Mouse (Mus musculus) spleen, postnatal 10 days (tissue): ENCODE data around the gene Padi4.

ENCODE experiments used
- DNase-seq, 2 experiments: peaks; one replicate each; pipeline ENCODE4 v3.0.0; 2021 to 2022; ENCODE audit warnings: low spot score in 2 of 2

Gene Padi4

DNA sequence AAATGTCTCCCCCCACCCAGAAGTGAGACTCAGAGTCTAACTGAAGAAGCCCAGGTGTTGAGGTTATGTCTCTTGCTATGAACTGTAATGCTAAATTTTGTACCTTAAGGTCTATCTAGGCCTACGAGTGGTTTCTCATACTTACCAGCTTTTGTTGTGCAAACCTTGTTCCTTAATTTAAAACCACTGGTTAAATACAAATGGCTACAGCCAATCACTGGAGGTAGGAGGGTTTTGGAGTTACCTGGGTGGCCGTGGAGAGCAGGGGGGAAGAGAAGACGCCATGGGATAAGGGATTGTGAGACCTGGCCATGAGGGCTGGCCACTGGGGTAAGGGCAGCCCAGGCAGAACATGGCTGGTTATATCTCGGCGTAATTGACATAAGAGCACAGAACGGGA is 14.2 kb upstream of the Padi4 start:
- no peak for DNase-seq

DNA sequence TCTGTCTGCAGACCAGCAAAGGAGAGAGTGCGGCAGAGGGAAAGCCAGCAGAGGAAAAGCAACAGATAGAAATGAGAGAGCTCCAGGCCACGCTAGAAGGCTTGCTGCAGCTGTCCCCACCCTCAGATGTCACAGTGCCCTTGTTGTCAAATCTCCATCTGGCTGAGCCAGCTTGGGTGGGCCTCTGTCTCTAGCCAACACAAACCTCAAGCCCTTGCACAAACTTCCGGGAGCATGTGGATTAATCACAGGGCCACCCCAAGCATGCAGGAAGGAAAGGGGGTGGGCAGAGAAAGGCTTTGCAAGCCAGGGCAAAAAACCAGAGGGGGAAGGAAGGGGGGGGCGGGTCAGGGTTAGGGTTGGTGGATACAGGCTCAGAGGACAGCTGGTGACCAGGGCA is 13.4 kb upstream of the Padi4 start:
- DNase-seq, result no peak

DNA sequence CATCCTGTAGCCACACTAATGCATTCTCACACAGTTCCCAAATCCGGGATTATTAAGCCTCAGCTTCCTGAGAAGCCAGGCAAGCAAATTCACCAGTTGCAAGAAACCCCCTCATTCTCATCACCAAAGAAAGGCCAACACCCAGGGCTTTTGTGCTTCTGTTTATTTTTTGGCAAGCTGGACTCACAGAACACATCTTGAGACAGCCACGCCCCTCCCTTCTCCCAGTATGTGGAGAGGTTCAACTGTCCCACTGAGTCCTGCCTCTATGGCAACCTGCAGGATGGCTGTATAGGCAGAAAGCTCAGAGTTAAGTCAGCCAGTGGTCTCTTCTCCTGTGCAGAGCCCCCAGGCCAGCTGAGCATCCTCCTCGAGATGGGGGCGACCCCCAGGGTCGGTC is 11.2 kb upstream of the Padi4 start:
- no peak for DNase-seq

DNA sequence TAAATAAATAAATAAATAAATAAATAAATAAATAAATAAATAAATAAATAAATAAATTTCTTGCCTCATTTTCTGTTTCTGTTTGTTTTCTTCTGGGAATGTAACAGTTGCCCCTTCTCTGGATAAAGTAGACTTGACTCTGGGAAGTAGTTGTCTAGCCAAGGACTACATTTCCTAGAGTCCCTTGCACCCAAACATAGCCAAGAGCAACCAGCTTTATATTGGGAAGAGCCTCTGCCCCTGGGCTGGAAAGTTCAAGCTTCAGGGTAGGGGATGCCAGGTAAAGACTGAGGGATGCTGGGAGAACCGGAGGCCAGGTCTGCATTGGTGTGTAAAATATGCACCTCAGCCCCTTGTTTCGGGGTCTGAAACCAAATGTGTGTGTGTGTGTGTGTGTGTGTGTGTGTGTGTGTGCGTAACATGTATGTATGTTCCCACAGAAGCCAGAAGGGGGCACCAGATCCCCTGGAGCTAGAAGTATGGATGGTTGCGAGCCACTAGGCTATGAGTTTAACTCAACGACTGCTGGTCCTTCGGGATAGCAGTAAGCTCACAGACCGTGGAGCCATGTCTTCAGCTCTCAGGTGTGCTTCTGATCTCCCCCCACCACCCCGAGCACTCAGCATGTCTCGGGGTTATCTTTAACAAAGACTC is 10.4 kb upstream of the Padi4 start:
- DNase-seq, result no peak

DNA sequence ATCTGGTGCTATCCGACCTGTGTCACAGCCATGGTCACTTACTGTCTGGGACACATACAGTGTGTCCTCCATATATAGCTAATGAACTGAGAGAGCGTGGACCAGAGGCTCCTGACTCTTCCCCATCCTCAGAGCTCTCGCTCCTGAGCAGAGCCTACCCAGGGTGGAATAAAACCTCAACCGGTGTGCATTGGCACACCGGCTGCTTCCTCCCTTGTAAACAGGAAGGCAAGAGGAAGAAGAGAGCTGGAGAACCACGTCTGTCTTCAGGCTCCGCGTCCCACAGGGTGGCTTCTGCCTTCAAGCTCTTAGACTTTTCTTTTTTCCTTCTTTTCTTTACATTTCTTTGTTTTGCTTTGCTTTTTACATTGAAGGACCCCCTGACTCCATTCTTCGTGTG is 8.8 kb upstream of the Padi4 start:
- no peak for DNase-seq

DNA sequence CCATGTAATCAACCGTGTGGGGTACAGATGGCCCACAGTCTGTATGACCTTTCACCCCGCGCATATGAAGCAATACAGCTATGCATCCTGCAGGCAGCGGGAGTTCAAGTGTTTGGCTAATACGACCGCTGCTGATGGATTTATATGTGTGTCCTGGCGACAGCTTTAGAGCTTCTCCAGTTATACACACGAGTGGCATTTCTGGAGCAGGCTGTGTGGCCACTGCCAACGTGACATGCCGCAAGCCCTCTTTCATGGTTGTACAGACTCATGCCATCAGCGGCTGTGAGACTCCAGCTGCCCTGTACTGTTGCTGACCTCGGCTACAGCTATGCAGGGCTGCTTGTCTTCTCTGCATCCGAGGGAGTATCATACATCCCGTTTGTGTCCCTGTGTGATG is 6.5 kb upstream of the Padi4 start:
- no peak for DNase-seq

DNA sequence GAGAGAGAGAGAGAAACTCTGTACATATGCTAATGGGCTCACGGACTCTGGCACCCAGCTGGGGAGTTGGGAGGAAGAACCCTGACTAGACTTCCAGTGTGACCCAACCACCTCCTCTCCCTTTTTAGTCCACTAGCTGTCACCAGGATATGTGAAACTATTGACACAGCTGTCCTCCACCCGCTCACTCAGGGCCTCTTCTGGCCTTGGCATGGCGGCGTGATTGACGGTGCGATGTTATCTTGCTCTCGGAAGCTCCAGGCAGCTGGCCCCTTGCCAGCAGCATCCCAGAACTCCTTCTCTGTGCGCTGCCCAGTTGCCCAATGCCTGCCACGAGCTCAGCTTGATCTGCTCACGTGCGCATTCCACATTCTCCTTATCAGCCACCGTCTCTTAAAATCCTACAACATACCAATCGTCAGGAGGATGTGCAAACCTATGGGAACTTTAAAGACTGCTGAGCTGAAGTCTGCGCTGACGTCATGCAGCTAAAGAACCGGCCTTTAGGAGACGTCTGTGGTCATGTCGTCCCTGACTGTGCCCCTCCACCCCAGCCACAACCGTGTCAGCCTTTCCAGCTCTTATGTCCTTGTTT is 5.9 kb upstream of the Padi4 start:
- no peak for DNase-seq

DNA sequence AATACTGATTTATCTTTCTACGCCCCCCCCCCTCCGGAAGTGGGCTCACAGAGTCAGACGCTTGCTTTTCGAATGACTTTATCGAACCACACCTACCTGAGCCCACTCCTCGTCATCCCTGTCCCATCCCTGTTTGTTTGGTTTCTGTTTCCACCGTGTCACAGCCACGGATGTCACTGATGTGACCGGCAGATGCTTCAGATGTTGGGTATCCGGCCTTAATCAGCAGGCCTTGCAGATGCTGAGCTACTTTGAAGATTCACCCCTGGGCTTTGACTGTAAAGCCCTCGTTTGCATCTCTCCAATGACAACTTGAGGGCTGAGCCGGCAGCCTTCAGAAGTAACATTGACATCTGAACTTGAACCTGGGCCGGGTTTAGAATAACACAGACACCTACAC is 2.6 kb upstream of the Padi4 start:
- DNase-seq, result no peak

DNA sequence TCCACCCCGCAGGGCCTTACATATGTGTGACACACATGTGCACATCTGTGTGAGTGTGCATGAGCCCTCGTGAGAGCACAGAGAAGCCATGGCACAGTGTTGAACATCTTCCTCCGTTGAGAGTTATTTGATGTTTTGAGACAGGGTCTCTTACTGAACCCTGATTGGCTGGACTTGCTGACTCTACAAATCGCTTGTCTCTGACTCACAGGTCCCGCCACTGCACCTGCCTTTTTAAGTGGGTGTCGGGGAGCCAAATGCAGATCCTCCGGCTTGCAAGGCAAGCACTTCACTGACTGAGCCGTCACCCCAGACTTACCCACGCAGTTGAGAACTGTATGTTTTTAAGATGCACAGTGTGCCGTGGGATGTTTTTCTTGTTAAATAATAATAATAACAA is 1.8 kb upstream of the Padi4 start:
- no peak for DNase-seq

DNA sequence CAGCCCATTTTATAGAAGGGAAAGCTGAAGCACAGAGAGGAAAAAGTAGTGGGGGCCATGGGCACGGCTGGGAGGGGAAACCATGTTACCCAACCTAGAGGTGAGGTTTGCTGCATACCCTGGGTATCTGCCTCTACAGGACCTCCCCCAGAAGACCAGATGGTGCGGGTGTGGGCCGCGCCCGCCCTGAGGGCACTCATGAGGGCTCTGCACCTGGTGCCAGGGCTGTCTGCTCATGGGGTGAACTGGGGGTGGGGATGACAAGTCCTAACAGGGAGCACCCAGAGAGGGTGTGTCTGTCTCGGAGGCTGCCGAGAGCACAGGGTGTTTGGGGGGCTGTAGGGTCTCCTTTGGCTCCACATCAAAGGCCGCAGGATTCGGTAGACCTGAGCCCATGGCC is 857 bp upstream of the Padi4 start:
- DNase-seq, result no peak

DNA sequence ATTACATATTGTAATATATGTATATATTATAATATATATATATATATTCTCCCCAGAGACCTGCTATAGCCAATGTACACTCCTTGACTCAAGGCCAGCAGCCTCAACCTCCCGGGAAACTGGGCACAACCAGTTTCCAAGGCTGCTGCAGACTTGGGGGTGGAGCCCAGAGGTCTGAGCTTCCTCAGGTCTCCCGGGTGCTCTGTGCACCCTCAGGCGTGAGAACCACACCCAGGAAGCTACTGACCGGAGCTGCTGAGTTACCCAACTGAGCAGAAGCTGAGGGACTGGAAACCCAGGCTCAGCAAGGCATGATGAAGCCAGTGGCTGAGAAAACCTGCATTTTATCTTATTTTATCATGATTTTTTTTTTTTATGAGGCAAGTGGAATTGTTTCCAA is 2.9 kb downstream of the Padi4 start:
- peak in 1 of 2 experiments; percentile 45 for DNase-seq

DNA sequence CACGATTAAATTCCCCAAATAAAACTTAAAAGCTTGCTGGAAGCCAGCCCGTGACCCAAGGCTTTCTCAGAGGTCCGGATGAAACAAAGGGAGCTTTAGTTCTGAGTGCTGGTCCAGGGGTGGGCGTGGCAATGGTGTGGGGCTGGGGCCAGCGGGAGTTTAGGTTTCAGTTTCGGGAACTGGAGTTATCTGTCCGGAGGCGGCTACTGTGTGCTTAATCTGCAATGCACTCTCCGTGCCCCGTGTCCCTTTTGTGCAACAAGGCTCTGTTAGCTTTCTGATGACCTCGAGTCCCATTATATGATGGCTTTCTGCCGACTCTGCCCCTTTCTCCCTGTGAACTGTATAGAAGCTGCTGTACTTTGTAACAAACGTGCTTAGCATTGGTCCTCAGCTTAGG is 3.6 kb downstream of the Padi4 start:
- peak in 1 of 2 experiments; percentile 53 for DNase-seq

DNA sequence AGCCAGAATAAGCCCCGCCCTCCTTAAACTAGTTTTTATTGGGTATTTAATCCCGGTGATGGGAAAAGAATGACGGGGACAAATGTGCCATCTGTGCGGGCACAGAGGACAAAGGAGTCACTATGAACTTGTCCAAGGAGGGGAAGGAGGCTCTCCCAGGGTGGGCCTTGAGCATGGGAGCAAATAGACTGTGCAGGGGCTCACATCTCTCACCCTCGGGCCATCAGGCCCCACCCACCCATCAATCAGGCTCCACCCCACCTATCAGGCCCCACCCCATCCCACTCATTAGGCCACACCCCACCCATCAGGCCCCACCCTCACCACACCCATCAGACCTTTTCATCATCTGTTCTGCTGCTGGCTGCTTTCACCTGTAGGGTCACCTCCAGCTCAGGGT is 5.1 kb downstream of the Padi4 start:
- DNase-seq, result no peak

DNA sequence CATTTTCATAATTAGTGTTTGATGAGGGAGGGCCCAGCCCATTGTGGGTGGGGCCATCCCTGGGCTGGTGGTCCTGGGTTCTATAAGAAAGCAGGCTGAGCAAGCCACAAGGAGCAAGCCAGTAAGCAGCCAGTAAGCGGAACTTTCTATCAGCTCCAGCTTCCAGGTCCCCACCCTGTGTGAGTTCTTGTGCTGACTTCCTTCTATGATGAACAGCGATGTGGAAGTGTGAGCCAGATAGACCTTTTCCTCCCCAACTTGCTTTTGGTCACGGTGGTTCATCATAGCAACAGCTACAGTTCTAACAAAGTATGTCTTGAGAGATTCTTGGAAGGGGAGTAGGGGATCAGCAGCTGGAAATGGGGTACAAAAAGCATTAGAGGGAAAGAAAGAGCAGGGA is 8.1 kb downstream of the Padi4 start:
- DNase-seq, result no peak

DNA sequence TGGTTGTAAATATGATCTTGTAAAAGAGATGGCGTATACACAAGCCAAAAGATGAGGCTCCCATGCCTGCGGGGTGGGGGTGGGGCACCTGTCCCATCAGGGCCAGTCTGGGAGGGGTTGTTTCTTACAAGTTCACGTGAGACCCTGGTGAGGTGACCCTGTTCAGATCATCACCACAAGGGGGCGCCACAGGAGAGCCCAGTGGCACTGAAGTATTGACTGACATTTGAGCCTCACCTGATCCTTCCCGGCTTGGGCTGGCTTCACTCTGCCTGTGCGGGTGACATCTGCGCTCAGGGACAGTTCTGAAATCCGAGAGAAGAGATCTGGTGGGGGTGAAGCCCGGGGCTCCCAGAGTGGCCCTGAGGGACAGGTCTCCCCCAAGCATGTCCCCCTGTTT is 10.9 kb downstream of the Padi4 start:
- peak; percentile 55 to 85 for DNase-seq

DNA sequence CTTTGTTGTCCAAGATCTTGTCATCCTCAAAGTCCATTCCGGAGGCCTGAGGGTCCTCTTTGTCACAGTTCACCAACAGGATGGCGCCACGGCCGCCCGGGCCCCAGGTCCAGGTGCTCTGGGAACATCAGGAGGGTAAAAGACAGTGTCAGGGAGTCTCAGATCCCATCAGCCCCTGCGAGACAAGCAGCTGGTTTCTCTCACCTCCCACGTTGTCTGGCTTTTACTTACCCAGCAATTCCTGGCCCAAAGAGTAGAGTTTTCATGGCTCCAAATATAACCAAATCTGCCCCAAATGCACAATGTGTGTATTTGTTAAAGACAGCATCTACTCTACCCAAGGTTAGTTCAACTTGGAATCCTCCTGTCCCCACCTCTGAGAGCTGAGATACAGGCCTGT is 12.4 kb downstream of the Padi4 start:
- DNase-seq, result no peak

DNA sequence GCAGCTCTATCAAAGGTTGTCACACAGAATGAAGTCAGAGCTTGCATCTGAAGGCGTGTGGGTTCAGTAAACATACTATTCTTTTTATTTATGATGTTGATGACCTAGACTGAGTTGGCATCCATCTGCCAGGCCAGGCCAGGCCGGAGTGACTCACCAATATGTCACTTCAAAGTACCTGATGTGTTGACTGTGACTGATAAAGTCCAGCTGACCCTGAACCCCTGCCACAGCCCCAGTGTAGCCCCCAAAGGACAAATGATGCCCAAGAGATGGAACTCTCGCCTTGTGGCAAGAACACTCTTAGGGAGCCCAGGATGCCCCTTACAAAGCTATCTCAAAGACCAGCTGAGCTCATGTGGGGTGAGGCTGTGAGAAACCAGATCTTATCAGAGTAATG is 18.2 kb downstream of the Padi4 start:
- DNase-seq, result no peak

DNA sequence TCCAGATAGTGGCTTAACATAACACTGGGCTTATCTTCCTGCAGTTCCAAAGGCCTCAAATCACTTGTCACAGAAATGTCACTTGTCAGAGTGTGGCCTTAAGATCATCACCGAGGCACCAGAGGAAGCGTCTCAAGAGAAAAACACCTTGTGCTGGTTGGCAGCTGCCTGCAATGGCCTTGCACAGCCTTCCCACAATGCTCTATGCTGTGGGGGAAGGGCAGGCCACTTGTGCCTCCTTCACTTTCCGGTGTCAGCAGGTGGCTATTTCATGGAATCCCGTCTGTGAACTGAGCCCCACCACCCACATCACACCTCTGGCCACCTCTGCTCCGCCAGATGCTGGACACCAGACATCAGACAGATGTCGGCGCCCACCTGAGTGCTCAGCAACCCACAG is 20.7 kb downstream of the Padi4 start:
- no peak for DNase-seq

DNA sequence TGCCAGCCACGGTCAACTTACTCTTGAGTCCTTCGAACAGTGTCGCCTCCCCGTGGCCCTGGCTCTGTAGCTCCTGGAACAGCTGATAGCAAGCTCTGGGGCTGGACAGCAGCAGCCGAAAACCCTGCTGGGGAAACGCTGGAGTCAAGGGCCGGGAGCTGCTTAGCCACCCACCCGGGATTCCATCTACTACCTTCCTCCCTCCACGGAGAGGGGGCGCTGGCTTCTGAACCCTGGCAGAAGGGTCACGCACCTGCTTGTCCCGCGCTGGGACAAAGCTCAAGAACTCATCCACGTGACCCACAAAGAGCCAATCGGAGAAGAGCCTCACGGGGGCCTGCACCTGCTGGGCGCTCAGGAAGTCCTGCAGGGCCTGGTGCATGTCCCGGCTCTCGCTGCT is 23.7 kb downstream of the Padi4 start:
- DNase-seq, result peak; percentile 29 to 73

DNA sequence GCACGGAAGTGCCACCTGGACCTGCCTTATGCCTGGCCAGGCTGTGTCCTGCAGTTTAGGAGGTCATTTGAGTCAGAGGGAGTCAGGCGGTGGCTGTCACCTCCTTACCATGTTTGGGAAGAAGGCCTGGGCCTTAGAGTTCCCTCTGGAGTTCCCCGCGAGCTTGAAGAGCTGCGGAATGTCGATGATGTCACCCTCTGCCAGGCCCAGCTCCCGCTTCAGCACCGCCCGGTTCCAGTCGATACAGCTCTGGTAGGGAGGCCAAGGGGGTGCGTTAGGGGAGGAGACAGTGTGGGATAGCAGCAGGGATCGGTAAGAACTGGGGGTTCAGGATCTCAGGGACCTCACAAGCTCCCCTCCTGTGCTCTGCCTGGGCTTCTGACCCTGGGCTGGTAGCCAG is 26.1 kb downstream of the Padi4 start:
- no peak for DNase-seq

DNA sequence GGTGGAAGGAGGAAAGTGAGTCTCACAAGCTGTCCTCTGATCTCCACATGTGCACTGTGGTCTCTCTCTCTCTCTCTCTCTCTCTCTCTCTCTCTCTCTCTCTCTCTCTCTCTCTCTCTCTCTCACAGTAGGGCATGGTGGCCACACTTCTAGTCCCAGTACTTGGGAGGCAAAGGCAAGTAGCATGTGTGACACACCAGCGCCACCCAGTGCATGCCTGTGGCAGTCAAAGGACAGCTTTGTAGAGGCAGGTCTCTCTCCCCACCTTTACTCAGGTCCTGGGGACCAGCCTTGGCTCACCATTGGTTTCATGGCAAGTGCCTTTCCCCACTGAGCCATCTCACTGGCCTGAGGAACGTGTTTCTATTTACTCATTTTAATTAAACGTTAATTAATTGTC is 29.4 kb downstream of the Padi4 start:
- DNase-seq, result peak; percentile 31 to 76

DNA sequence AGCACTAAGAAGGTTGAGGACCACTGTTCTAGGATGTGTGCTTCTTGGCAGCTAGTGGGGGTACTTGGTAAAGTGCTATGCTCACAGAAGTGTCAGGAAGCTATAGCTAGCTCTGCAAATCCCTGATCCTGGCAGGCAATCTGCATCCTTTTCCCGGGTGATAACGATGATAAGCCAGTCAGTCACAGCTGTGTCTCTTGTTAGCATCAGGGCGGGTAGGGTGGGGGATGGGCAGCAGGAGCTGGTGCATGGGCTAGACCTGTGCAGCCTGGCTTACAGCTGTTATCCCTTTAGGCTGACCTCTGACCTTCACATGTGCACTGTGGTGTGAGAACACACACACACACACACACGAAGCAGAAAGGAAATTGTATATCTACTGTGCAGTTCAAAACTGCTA is 30.9 kb downstream of the Padi4 start:
- no peak for DNase-seq

DNA sequence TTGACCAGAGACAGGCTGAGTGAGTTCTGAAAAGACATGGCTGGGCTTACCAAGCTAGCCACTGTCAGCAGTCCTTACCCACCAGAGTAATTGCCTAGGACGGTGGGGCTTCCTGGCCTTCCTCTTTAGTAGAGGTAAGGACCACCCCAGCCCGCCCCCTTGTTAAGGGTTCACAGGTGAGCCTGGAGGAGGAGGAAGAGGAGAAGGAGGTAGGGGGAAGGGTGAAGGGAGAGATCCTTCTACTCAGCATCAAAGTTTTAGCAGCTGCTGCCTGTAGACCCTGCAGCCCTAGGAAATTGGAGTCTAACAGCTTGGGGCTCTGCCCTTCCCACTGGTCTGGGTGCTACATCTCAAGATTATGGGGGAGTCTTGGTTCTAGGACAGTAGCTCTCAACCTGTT is 31.5 kb downstream of the Padi4 start, which contains the start of gene Padi6:
TSS of gene Padi6 (minus strand) at position 101 of the 400 bp plus-strand sequence.
- DNase-seq, result no peak

DNA sequence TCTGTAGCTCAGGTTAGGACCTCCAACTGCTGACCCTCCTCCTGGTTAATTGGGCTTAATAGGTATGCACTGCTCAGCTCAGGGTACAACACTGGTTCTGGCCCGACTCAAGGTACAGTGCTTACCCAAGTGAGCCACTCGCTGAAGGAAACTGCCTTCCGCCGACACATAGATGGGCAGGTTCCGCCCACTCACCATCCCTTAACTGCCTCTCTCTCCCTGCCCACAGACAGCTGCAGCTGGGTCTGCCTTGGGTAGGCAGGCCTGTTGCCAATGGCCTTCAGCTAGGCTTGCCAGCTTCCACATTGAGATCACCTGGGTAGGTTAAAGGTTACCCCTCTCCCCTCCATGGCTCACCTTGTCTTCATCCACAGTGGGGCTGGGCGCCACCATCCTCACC is 32.6 kb downstream of the Padi4 start:
- no peak for DNase-seq
